Mouse (Mus musculus) myocyte (in vitro differentiated cells): Measurements from ENCODE around the gene St6galnac3. TPM values are rescaled to one million over a fixed set of nuclear protein-coding genes. Genes with fewer than 3 reads are reported as not detected.

Experiments
- H3K27me3 ChIP-seq: one replicate; pipeline ENCODE4 v1.6.1; 2011; ENCODE audit not compliant: control insufficient read depth, insufficient read depth, insufficient read length
- H3K36me3 ChIP-seq: one replicate; pipeline ENCODE4 v1.6.1; 2011; ENCODE audit not compliant: control insufficient read depth, insufficient read depth
- H3K4me2 ChIP-seq: one replicate; pipeline ENCODE4 v1.6.1; 2011; ENCODE audit warnings: low read depth, control low read depth
- H3K4me3 ChIP-seq: one replicate; pipeline ENCODE4 v1.5.1; 2011; ENCODE audit warnings: mild to moderate bottlenecking, control low read depth, moderate library complexity
- H3K79me2 ChIP-seq: one replicate; pipeline ENCODE4 v1.6.1; 2011; ENCODE audit not compliant: control insufficient read depth, insufficient read depth
- H3ac ChIP-seq: one replicate; pipeline ENCODE4 v1.6.1; 2011; ENCODE audit not compliant: control insufficient read depth, insufficient read length
- CEBPB ChIP-seq: IDR thresholded peaks from 2 replicates; pipeline ENCODE4 v1.6.1; 2011; ENCODE audit warnings: mild to moderate bottlenecking, moderate library complexity; ENCODE audit not compliant: poor library complexity, insufficient read depth, severe bottlenecking
- E2F4 ChIP-seq: IDR thresholded peaks from one replicate; pipeline ENCODE4 v1.6.1; 2011; ENCODE audit warnings: mild to moderate bottlenecking, control low read depth, moderate library complexity; ENCODE audit not compliant: insufficient read depth
- MAX ChIP-seq: IDR thresholded peaks from one replicate; pipeline ENCODE4 v1.6.1; 2011; ENCODE audit warnings: low read depth, mild to moderate bottlenecking, control low read depth
- MYOD1 ChIP-seq, 3 experiments: IDR thresholded peaks; one replicate each; pipeline ENCODE4 v1.6.1; 2011; ENCODE audit warnings: control low read depth in 2 of 3, low read depth in 2 of 3, mild to moderate bottlenecking in 2 of 3, moderate library complexity in 1 of 3; ENCODE audit not compliant: insufficient read length in 2 of 3, control insufficient read depth in 1 of 3
- MYOG ChIP-seq, 3 experiments: IDR thresholded peaks; one replicate each; pipeline ENCODE4 v1.6.1; 2011; ENCODE audit warnings: control low read depth in 2 of 3, low read depth in 2 of 3, mild to moderate bottlenecking in 2 of 3; ENCODE audit not compliant: insufficient read length in 2 of 3, control insufficient read depth in 1 of 3, insufficient read depth in 1 of 3
- POLR2A ChIP-seq: IDR thresholded peaks from one replicate; pipeline ENCODE4 v1.6.1; 2011; ENCODE audit warnings: low read depth, mild to moderate bottlenecking, control low read depth, moderate library complexity; ENCODE audit not compliant: insufficient read length
- POLR2AphosphoS2 ChIP-seq: IDR thresholded peaks from one replicate; pipeline ENCODE4 v1.6.1; 2011; ENCODE audit warnings: low read depth, control low read depth; ENCODE audit not compliant: insufficient read length
- REST ChIP-seq: IDR thresholded peaks from one replicate; pipeline ENCODE4 v1.6.1; 2011; ENCODE audit warnings: mild to moderate bottlenecking, control low read depth, moderate library complexity; ENCODE audit not compliant: insufficient read depth, insufficient read length
- SRF ChIP-seq: IDR thresholded peaks from one replicate; pipeline ENCODE4 v1.6.1; 2011; ENCODE audit warnings: low read depth; ENCODE audit not compliant: control insufficient read depth, insufficient read length
- TCF12 ChIP-seq: IDR thresholded peaks from one replicate; pipeline ENCODE4 v1.6.1; 2011; ENCODE audit warnings: mild to moderate bottlenecking, control low read depth; ENCODE audit not compliant: poor library complexity, insufficient read depth, severe bottlenecking
- TCF3 ChIP-seq: IDR thresholded peaks from one replicate; pipeline ENCODE4 v1.6.1; 2011; ENCODE audit warnings: low read depth, control low read depth; ENCODE audit not compliant: insufficient read length
- USF1 ChIP-seq: IDR thresholded peaks from one replicate; pipeline ENCODE4 v1.6.1; 2011; ENCODE audit warnings: low read depth, mild to moderate bottlenecking, control low read depth, moderate library complexity
- polyA plus RNA-seq: library from polyadenylated mRNA; unstranded; fragments of >200 nt; fragmentation: generic; extraction: Trizol; gene quantifications from one replicate; pipeline ENCODE4 v1.2.1, GENCODE M21; 2012; ENCODE audit warnings: missing spikeins

Gene St6galnac3
- polyA plus RNA-seq, 1 experiment, result not detected

DNA sequence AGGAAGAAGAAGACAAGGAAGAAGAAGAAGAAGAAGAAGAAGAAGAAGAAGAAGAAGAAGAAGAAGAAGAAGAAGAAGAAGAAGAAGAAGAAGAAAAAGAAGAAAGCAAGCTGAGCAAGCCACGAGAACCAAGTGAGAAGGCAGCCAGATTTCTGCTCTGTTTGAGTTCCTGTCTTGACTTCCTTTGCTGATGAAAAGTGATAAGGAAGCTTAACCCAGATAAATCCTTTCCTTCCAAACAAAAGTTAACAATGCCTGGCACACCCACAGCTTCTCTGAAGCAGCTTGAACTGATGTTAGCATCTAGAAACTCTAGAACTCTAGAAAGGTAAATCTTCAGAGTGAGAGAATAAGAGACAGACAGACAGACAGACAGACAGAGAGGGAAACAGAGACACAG lies 14.4 kb downstream of the St6galnac3 start:
- no peaks in the 10 kb centered on the region for H3K36me3 ChIP-seq
- TF ChIP-seq CEBPB, result no peak
- TF ChIP-seq USF1, result no peak
- no peak for TF ChIP-seq TCF12
- H3K4me2 ChIP-seq, result no peak overlapping the region
- no peak overlapping the region for H3ac ChIP-seq
- H3K79me2 ChIP-seq, result no peaks in the 10 kb centered on the region
- no peaks in the 10 kb centered on the region for H3K27me3 ChIP-seq
- H3K4me3 ChIP-seq, result no peak overlapping the region

- no peaks in the 10 kb centered on the region for H3K36me3 ChIP-seq
- no peak overlapping the region for H3ac ChIP-seq
- TF ChIP-seq POLR2A, result no peak
- no peak for TF ChIP-seq MYOD1 (IDR thresholded peaks at IDR 0.05; ENCODE audit: control insufficient read depth in 1 of 3, insufficient read length in 2 of 3, low read depth in 2 of 3)
- TF ChIP-seq TCF12, result no peak
- no peak for TF ChIP-seq POLR2AphosphoS2
- TF ChIP-seq USF1, result no peak
- TF ChIP-seq MYOG (IDR thresholded peaks at IDR 0.05; ENCODE audit: control insufficient read depth in 1 of 3, insufficient read depth in 1 of 3, insufficient read length in 2 of 3, low read depth in 2 of 3), result no peak
- TF ChIP-seq SRF, result no peak
- no peak for TF ChIP-seq CEBPB
- no peak for TF ChIP-seq TCF3
- TF ChIP-seq MAX, result no peak
- TF ChIP-seq REST, result no peak
- TF ChIP-seq E2F4, result no peak
- H3K4me3 ChIP-seq, result no peak overlapping the region
- no peaks in the 10 kb centered on the region for H3K27me3 ChIP-seq
- no peak overlapping the region for H3K4me2 ChIP-seq
- no peaks in the 10 kb centered on the region for H3K79me2 ChIP-seq
These were observed 17.3 kb downstream of the St6galnac3 start for GRCm38 (mm10) chr3:153707687-153708086.

DNA sequence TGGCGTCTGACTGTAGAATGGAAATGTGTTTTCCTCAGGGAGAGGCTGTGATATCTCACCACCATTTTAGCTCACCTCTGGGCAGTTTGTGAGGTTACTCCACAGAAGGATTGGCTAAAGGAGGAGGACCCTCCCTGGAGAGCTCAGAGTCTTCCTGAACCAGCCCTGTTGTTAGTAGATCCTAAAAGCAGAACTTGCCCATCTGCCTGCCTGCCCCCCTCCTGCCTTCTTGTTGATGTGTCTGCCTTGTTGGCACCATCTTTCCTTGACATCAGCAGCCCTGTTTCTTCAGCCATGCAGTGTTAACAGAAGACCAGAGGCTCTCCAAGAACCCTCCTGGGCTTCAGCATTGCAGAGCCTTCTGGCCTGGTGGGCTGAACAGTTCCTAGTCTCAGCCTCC lies 18.1 kb downstream of the St6galnac3 start:
- Histone ChIP-seq H3ac (no peak overlapping the region), H3K79me2 (no peaks in the 10 kb centered on the region), H3K36me3 (no peaks in the 10 kb centered on the region), H3K4me2 (no peak overlapping the region), H3K4me3 (no peak overlapping the region), H3K27me3 (no peaks in the 10 kb centered on the region)
- TF ChIP-seq REST (no peak), POLR2AphosphoS2 (no peak), USF1 (no peak), E2F4 (no peak)

- TF ChIP-seq TCF3, result no peak
- TF ChIP-seq USF1, result no peak
- no peak for TF ChIP-seq POLR2A
- H3K4me3 ChIP-seq, result no peak overlapping the region
- H3ac ChIP-seq, result no peak overlapping the region
- no peak overlapping the region for H3K4me2 ChIP-seq
- no peaks in the 10 kb centered on the region for H3K27me3 ChIP-seq
- H3K79me2 ChIP-seq, result no peaks in the 10 kb centered on the region
- no peaks in the 10 kb centered on the region for H3K36me3 ChIP-seq
These were observed 22.9 kb downstream of the St6galnac3 start for GRCm38 (mm10) chr3:153701752-153702740.

- no peak for TF ChIP-seq E2F4
- TF ChIP-seq MYOG (IDR thresholded peaks at IDR 0.05; ENCODE audit: control insufficient read depth in 1 of 3, insufficient read depth in 1 of 3, insufficient read length in 2 of 3, low read depth in 2 of 3), result no peak
- no peak for TF ChIP-seq POLR2A
- Histone ChIP-seq H3K36me3 (no peaks in the 10 kb centered on the region), H3K27me3 (no peaks in the 10 kb centered on the region), H3K79me2 (no peaks in the 10 kb centered on the region), H3ac (no peak overlapping the region), H3K4me2 (no peak overlapping the region), H3K4me3 (no peak overlapping the region)
These were observed 23.8 kb downstream of the St6galnac3 start for GRCm38 (mm10) chr3:153701172-153701571.

DNA sequence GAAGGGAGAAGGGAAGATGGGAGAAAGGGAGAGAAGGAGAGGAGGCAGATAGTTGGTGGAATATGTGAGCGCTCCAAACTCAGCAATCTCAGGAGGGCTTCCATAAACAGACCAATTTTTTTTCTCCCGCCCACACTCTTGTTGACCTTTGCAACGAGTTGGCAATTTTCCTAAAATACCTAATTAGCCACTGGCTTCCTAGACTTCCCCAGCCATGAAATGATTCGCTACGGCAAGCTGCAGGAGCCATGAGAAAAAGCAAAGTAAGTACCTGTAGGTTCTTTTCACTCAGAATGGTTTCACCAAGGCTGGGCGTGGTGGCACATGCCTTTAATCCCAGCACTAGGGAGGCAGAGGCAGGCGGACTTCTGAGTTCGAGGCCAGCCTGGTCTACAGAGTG lies 25.9 kb downstream of the St6galnac3 start:
- H3K4me2 ChIP-seq, result no peak overlapping the region
- H3K4me3 ChIP-seq, result no peak overlapping the region
- TF ChIP-seq TCF12, result no peak
- no peak for TF ChIP-seq USF1
- TF ChIP-seq REST, result no peak
- no peak for TF ChIP-seq MYOG (IDR thresholded peaks at IDR 0.05; ENCODE audit: control insufficient read depth in 1 of 3, insufficient read depth in 1 of 3, insufficient read length in 2 of 3, low read depth in 2 of 3)
- no peak overlapping the region for H3ac ChIP-seq
- no peaks in the 10 kb centered on the region for H3K36me3 ChIP-seq
- no peaks in the 10 kb centered on the region for H3K79me2 ChIP-seq
- H3K27me3 ChIP-seq, result no peaks in the 10 kb centered on the region
